Mouse (Mus musculus) hindbrain, embryonic 11.5 days (tissue): ENCODE results near the gene Epha5. TPM values are rescaled to one million over a fixed set of nuclear protein-coding genes. Genes with fewer than 3 reads are reported as not detected.
A peak's percentile ranks its signal among the peaks of the same experiment; 100 is the strongest.

Experiments
- ATAC-seq: fragments of 200-750 bp; cut with Nextera tagmentation; 2 replicates; pipeline ENCODE4 v1.8.0; 2017; ENCODE audit warnings: mild to moderate bottlenecking, moderate TSS enrichment, moderate library complexity; ENCODE audit not compliant: low FRiP score
- DNase-seq: peaks from one replicate; pipeline ENCODE4 v3.0.0-alpha.2; 2015; ENCODE audit warnings: low spot score
- H3K27ac ChIP-seq: fragments of 300-500 bp; sonication (generic); 2 replicates; pipeline ENCODE4 v1.5.1; 2014; ENCODE audit warnings: mild to moderate bottlenecking, low read depth, low read length
- H3K27me3 ChIP-seq: fragments of 300-500 bp; sonication (generic); 2 replicates; pipeline ENCODE4 v1.6.1; 2014; ENCODE audit warnings: mild to moderate bottlenecking, low read length, moderate library complexity, mixed read lengths; ENCODE audit not compliant: control insufficient read depth, insufficient read depth
- H3K36me3 ChIP-seq: fragments of 300-500 bp; sonication (generic); 2 replicates; pipeline ENCODE4 v1.6.1; 2014; ENCODE audit warnings: mild to moderate bottlenecking, low read length, moderate library complexity, mixed read lengths; ENCODE audit not compliant: control insufficient read depth, insufficient read depth
- H3K4me1 ChIP-seq: fragments of 300-500 bp; sonication (generic); replicated peaks from 2 replicates; pipeline ENCODE4 v1.6.1; 2014; ENCODE audit warnings: low read length, mixed read lengths; ENCODE audit not compliant: control insufficient read depth, insufficient read depth
- H3K4me2 ChIP-seq: fragments of 300-500 bp; sonication (generic); replicated peaks from 2 replicates; pipeline ENCODE4 v1.6.1; 2014; ENCODE audit warnings: mild to moderate bottlenecking, low read depth, low read length
- H3K4me3 ChIP-seq: fragments of 300-500 bp; sonication (generic); 2 replicates; pipeline ENCODE4 v1.5.1; 2014; ENCODE audit warnings: low read depth, low read length
- H3K9ac ChIP-seq: fragments of 300-500 bp; sonication (generic); 2 replicates; pipeline ENCODE4 v1.6.1; 2014; ENCODE audit warnings: low read depth, low read length
- H3K9me3 ChIP-seq: fragments of 300-500 bp; sonication (generic); 2 replicates; pipeline ENCODE4 v1.6.1; 2016; ENCODE audit warnings: low read length; ENCODE audit not compliant: control insufficient read depth
- WGBS: fragments of 180-500 bp; shearing (Covaris S2); extraction: QIAGEN DNeasy Blood & Tissue Kit; methylation state at CpG from one replicate; pipeline ENCODE4 v1.1.7; 2014; 5-methylcytosine and 5-hydroxymethylcytosine counted together
- polyA plus RNA-seq: library from polyadenylated mRNA; unstranded; fragments of >200 nt; fragmentation: Nextera tagmentation; extraction: Ambion mirVana; gene quantifications from 2 replicates; pipeline ENCODE4 v1.2.1, GENCODE M21; 2014

Epha5 gene
- polyA plus RNA-seq, 1 experiment from 2014 or later = 29.1 TPM

GRCm38 (mm10) chr5:84408370-84408769 lies 8.8 kb downstream of the Epha5 start:
- no peak for DNase-seq
- no peaks in the 10 kb centered on the region for H3K9me3 ChIP-seq

DNA sequence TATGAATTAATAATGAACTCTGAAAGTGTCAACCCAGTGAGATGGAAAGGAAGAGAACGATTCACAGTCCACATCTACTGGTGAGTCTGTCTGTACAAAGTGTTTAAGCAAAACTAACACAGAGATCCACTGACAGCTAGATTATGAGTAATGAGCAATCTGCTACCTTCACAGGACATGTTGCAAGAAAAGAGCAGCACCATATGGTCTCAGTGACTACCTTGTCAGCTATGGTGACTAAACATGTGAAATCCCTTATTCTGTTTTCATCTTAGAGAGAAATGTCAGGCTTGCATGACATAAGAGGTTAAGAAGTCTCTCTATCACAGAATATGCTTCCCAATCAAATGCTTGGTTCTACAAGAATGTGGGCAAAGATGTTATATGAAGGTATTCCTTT lies 20.1 kb downstream of the Epha5 start:
- Histone ChIP-seq H3K4me3 (no peak overlapping the region), H3K9me3 (no peaks in the 10 kb centered on the region), H3K4me1 (no peaks in the 10 kb centered on the region), H3K9ac (no peak overlapping the region), H3K4me2 (no peak overlapping the region), H3K27me3 (no peaks in the 10 kb centered on the region), H3K27ac (no peak overlapping the region), H3K36me3 (no peaks in the 10 kb centered on the region)
- ATAC-seq = no peak
- WGBS = 74% methylated on average over 1 of the region's 1 CpGs
- no peak for DNase-seq

More at GRCm38 (mm10) chr5:84408370-84408769, 8.8 kb downstream of the Epha5 start:
- Histone ChIP-seq H3K9ac (no peak overlapping the region), H3K36me3 (no peaks in the 10 kb centered on the region), H3K27me3 (no peaks in the 10 kb centered on the region), H3K4me2 (no peak overlapping the region), H3K4me3 (no peak overlapping the region), H3K27ac (no peak overlapping the region), H3K4me1 (no peaks in the 10 kb centered on the region)
- ATAC-seq = 0 out of 2 replicates have a peak, but pooled peaks have one; percentile 17
- WGBS = 59% methylated on average over 2 of the region's 2 CpGs

DNA sequence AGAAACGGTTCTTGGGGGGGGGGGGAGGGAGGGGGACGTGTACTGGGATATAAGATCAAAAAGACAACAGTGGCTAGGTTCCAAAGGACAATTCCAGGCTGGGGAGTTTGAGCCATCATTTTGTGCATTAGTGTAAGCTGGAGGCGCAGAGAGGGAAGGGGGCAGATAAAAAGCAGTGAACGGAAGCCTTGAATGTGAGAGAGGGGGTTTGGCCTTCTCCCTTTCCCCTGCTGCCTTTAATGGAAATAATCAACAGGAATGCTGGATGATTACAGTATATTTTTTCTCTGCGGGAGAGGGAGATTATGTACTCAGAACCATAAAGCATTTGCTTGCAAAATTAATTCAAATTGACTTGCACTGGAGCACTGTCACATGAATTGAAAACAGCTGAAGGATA lies 51.8 kb downstream of the Epha5 start:
- H3K36me3 ChIP-seq = no peaks in the 10 kb centered on the region
- DNase-seq (no peak), ATAC-seq (no peak)
- H3K9ac ChIP-seq = no peak overlapping the region
- H3K27ac ChIP-seq = no peak overlapping the region
- no peaks in the 10 kb centered on the region for H3K4me1 ChIP-seq
- H3K9me3 ChIP-seq = no peaks in the 10 kb centered on the region
- H3K27me3 ChIP-seq = no peaks in the 10 kb centered on the region
- no peak overlapping the region for H3K4me3 ChIP-seq
- H3K4me2 ChIP-seq = no peak overlapping the region
- WGBS = 71% methylated on average over 5 of the region's 5 CpGs

GRCm38 (mm10) chr5:84359430-84359829 lies 57.8 kb downstream of the Epha5 start:
- Histone ChIP-seq H3K4me1 (no peaks in the 10 kb centered on the region), H3K36me3 (no peaks in the 10 kb centered on the region), H3K4me3 (no peak overlapping the region), H3K9me3 (no peaks in the 10 kb centered on the region), H3K27me3 (no peaks in the 10 kb centered on the region), H3K27ac (no peak overlapping the region), H3K4me2 (no peak overlapping the region), H3K9ac (no peak overlapping the region)
- ATAC-seq (no peak), DNase-seq (no peak)
- 83% methylated on average over 3 of the region's 3 CpGs for WGBS

GRCm38 (mm10) chr5:84353069-84353468 lies 64.1 kb downstream of the Epha5 start:
- 80% methylated on average over 5 of the region's 5 CpGs for WGBS
- DNase-seq (no peak), ATAC-seq (peak; percentile 53; the same call in 1 of the 2 replicates)
- no peaks in the 10 kb centered on the region for H3K4me1 ChIP-seq
- no peak overlapping the region for H3K9ac ChIP-seq
- H3K27me3 ChIP-seq = no peaks in the 10 kb centered on the region
- H3K9me3 ChIP-seq = no peaks in the 10 kb centered on the region
- no peak overlapping the region for H3K4me2 ChIP-seq
- H3K4me3 ChIP-seq = no peak overlapping the region
- H3K27ac ChIP-seq = no peak overlapping the region
- no peaks in the 10 kb centered on the region for H3K36me3 ChIP-seq

DNA sequence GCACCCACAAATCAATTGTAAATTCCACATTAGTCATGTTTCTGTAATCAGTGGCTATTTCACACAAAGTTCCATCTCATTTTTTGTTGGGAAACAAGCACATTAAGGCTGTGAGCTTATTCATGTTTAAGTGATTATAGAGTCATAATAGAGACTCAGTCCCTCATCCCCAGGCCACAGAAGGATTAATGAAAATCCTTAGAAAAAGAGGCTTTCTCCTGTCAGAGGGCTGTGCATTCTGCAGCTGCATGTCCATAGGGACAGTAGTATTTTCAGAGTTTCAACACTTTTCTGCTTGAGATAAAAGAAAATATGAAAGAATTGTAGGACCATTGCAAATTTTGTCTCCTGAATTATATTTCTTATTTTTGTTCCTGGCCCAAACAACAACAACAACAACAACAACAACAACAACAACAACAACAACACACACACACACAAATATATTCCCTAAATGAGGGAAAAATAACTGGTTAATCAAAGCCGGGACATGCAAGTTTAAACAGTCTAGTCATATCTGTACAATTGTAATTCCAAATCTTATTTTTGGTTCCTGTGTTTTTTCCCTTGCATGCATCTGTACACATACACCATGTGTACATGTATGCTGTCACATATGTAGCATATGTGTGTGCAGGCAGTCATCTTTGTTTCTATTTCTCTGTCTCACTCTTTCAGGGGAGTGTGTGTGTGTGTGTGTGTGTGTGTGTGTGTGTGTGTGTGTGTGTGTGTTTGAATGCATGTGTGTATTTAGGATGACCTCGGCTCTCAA lies 70.3 kb downstream of the Epha5 start:
- no peak overlapping the region for H3K4me2 ChIP-seq
- DNase-seq = no peak
- ATAC-seq = peak; percentile 43; the same call in 1 of the 2 replicates
- H3K9ac ChIP-seq = no peak overlapping the region
- 82% methylated on average over 2 of the region's 2 CpGs for WGBS
- no peaks in the 10 kb centered on the region for H3K9me3 ChIP-seq
- no peak overlapping the region for H3K4me3 ChIP-seq
- H3K4me1 ChIP-seq = no peaks in the 10 kb centered on the region
- no peaks in the 10 kb centered on the region for H3K27me3 ChIP-seq
- no peaks in the 10 kb centered on the region for H3K36me3 ChIP-seq
- H3K27ac ChIP-seq = no peak overlapping the region

DNA sequence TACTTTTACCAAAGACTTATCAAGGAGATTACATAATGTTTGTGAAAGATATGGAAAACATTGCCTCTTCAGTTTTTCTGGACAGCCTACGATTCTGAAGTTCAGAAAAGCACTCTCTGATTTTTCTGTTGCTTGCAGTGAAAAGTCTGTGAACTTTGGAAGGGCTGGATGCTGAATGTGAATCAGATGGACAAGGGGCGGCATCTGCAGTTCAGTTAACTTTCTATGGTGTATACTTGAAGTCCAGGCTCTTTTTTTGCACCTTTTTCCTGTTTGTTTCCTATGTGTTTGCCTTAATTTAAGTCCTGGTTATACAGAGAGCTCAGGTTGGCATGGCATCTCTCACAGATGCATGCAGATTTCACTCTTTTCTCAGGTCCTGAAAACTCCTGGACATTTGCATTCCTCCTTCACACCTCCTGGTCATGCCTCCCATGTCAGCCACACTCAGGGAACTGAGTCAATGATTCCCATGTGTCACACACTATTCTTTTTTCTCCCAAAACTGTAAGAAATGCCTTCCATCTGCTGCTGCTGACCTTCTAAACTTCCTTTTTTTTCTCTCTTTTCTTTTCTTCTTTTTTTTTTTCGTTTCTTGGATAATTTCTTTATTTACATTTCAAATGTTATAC lies 81.2 kb downstream of the Epha5 start:
- Histone ChIP-seq H3K4me1 (no peaks in the 10 kb centered on the region), H3K4me3 (no peak overlapping the region), H3K27me3 (no peaks in the 10 kb centered on the region), H3K4me2 (no peak overlapping the region), H3K9me3 (no peaks in the 10 kb centered on the region), H3K27ac (no peak overlapping the region), H3K36me3 (no peaks in the 10 kb centered on the region), H3K9ac (no peak overlapping the region)
- DNase-seq (no peak), ATAC-seq (no peak)
- 81% methylated on average over 3 of the region's 3 CpGs for WGBS

DNA sequence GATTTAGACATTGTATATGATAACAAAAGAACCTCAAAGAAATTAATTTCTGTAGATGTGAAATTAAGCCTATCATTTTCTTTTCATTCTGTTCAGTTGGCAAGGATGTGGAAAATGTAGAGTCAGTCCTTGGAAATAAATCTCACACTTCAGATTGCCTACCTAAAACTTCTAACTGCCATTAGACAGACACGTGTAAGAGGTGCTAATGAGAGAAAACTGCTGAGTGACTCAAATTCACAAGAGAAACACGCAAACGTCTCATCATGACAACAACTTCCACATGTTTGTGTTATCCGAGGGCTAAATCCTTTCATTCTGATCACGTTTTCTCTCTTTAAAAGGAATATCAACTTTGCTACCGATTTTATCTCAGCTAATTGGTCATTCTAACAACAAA lies 82.7 kb downstream of the Epha5 start:
- H3K4me2 ChIP-seq = no peak overlapping the region
- DNase-seq = no peak
- no peak for ATAC-seq

DNA sequence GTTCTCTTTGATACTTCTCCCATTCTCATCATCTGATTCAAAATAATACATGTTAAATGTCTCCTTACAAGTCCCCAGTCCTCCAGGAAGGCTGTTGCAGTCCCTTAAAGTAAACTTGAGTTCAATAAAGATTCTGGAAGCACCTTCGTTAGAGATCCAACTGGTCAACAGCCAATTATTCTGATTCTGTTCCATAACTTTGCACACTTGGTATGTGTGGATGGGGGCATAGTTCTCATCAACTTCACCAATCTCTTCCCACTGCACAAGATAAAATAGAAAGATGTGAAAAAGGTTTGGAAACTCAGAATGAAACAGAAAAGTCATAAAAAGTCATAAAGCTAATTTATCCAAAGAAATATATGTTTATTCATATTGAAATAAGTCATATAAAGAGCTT lies 85.6 kb downstream of the Epha5 start:
- Histone ChIP-seq H3K36me3 (no peaks in the 10 kb centered on the region), H3K4me2 (no peak overlapping the region), H3K4me1 (no peaks in the 10 kb centered on the region), H3K27me3 (no peaks in the 10 kb centered on the region), H3K4me3 (no peak overlapping the region), H3K9me3 (no peaks in the 10 kb centered on the region), H3K27ac (no peak overlapping the region), H3K9ac (no peak overlapping the region)
- no peak for ATAC-seq
- DNase-seq = no peak
- WGBS = 86% methylated on average over 1 of the region's 1 CpGs

More for the DNA sequence above, 82.7 kb downstream of the Epha5 start:
- no peaks in the 10 kb centered on the region for H3K9me3 ChIP-seq
- no peaks in the 10 kb centered on the region for H3K27me3 ChIP-seq
- 89% methylated on average over 6 of the region's 6 CpGs for WGBS
- no peaks in the 10 kb centered on the region for H3K36me3 ChIP-seq
- no peak overlapping the region for H3K4me3 ChIP-seq
- no peaks in the 10 kb centered on the region for H3K4me1 ChIP-seq
- no peak overlapping the region for H3K27ac ChIP-seq
- no peak overlapping the region for H3K9ac ChIP-seq
